Mouse (Mus musculus): ENCODE results near the gene 4921517D22Rik. TPM values are rescaled to one million over a fixed set of nuclear protein-coding genes. Genes with fewer than 3 reads are reported as not detected.

4921517D22Rik gene
- total and polyA plus RNA-seq, 3 experiments = 0.11 TPM; not detected in 2

DNA sequence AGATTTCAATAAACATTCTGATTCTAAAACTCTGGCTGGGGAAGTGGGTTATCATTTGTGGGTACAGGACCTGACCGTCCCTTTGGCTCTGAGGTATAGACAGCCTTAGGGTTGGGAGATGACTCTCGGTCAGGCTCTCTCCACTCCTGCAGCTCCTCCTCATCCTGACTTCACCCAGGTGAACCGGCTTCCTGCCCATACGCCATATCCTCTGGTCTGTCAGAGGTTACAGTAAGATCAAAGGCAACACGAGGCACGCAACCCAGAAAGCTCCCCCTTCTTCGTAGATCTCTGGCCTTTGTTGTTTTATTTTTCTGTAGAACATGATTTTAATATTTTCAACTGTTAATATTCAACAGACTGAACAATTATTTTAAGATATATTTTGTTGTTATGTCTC lies 1.9 kb upstream of the 4921517D22Rik start:
- no peak for TF ChIP-seq GATA2 (IDR thresholded peaks at IDR 0.05; ENCODE audit: borderline replicate concordance, low read depth, low read length)
- no peak for TF ChIP-seq TAL1 (conservative IDR thresholded peaks at IDR 0.05; ENCODE audit: low read depth, low read length)
- TF ChIP-seq POLR2AphosphoS5 (IDR thresholded peaks at IDR 0.05; ENCODE audit: insufficient replicate concordance, low read depth, low read length) = no peak
- TF ChIP-seq GATA1 (IDR thresholded peaks at IDR 0.05; ENCODE audit: borderline replicate concordance, low read length) = no peak
- no peak for TF ChIP-seq CTCF (IDR thresholded peaks at IDR 0.05; ENCODE audit: low read depth, low read length)
- Histone ChIP-seq H3K4me3 (ENCODE audit: low read depth, low read length) (no peak overlapping the region), H3K4me1 (ENCODE audit: insufficient read depth, low read depth, low read length) (peaks cover 7% of the 10 kb centered on the region; the same call in 1 of the 2 replicates), H3K9me3 (replicated peaks) (peaks cover 5% of the 10 kb centered on the region), H3K27me3 (ENCODE audit: insufficient read depth, low read length) (peaks cover 32% of the 10 kb centered on the region), H3K36me3 (replicated peaks) (no peaks in the 10 kb centered on the region)
- ATAC-seq (ENCODE audit: extremely low read depth, insufficient number of reproducible peaks, low FRiP score, poor library complexity, severe bottlenecking) (no peak), DNase-seq (ENCODE audit: low spot score) (no peak)

DNA sequence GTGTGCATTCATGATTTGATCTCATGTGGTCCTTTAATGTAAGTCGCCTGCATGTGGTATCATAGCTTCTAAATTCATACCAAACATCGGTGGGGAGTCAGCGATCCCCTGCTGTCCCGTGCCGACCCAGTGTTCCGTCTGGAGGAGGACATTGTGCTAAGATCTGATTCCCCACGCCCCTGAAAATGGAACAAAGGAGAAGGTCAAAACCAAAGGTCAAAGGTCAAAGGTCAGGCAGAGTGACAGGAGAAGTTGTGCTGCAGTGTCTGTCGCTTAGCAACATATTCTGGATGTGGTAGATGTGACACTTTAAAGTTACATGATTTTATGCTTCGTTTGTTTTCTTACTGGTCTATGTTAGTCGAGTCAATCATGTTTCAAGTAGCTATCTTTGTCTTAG lies 2.4 kb downstream of the 4921517D22Rik start:
- TF ChIP-seq TAL1 (conservative IDR thresholded peaks at IDR 0.05; ENCODE audit: low read depth, low read length) (no peak), GATA1 (IDR thresholded peaks at IDR 0.05; ENCODE audit: borderline replicate concordance, low read length) (no peak), POLR2AphosphoS5 (IDR thresholded peaks at IDR 0.05; ENCODE audit: insufficient replicate concordance, low read depth, low read length) (no peak), CTCF (IDR thresholded peaks at IDR 0.05; ENCODE audit: low read depth, low read length) (no peak), GATA2 (IDR thresholded peaks at IDR 0.05; ENCODE audit: borderline replicate concordance, low read depth, low read length) (no peak)
- ATAC-seq (ENCODE audit: extremely low read depth, insufficient number of reproducible peaks, low FRiP score, poor library complexity, severe bottlenecking) (no peak), DNase-seq (ENCODE audit: low spot score) (no peak)
- H3K4me1 ChIP-seq (ENCODE audit: insufficient read depth, low read depth, low read length) = 0 out of 2 replicates have a peak, but pooled peaks cover 7% of the 10 kb centered on the region
- H3K9me3 ChIP-seq (replicated peaks) = peaks cover 5% of the 10 kb centered on the region
- H3K4me3 ChIP-seq (ENCODE audit: low read depth, low read length) = no peak overlapping the region
- H3K36me3 ChIP-seq (replicated peaks) = no peaks in the 10 kb centered on the region
- H3K27me3 ChIP-seq (ENCODE audit: insufficient read depth, low read length) = peaks cover 16% of the 10 kb centered on the region

DNA sequence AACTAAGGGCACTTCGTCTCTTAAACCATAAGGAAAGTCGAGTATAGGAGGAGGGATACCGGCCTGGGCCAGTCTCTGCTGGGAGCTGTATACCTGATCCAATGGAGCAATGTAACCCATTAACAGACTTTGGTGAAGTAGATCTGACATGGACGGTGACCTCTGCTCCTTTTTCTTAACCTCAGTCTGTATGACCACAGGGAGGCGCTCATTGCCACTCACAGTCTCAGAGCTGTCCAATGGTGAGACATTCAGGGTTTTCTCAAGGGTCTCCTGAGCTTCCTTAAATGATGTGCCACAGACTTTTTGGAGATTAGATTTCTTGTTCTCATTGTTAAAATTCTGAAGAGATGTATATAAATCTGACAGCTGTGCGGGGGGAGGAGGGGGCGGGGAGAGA lies 3.3 kb downstream of the 4921517D22Rik start:
- DNase-seq (ENCODE audit: low spot score) (no peak), ATAC-seq (ENCODE audit: extremely low read depth, insufficient number of reproducible peaks, low FRiP score, poor library complexity, severe bottlenecking) (no peak)
- Histone ChIP-seq H3K36me3 (replicated peaks) (no peaks in the 10 kb centered on the region), H3K27me3 (ENCODE audit: insufficient read depth, low read length) (peaks cover 14% of the 10 kb centered on the region), H3K4me1 (ENCODE audit: insufficient read depth, low read depth, low read length) (peaks cover 7% of the 10 kb centered on the region; the same call in 1 of the 2 replicates), H3K4me3 (ENCODE audit: low read depth, low read length) (no peak overlapping the region), H3K9me3 (replicated peaks) (peaks cover 5% of the 10 kb centered on the region)
- TF ChIP-seq GATA2 (IDR thresholded peaks at IDR 0.05; ENCODE audit: borderline replicate concordance, low read depth, low read length) = no peak

DNA sequence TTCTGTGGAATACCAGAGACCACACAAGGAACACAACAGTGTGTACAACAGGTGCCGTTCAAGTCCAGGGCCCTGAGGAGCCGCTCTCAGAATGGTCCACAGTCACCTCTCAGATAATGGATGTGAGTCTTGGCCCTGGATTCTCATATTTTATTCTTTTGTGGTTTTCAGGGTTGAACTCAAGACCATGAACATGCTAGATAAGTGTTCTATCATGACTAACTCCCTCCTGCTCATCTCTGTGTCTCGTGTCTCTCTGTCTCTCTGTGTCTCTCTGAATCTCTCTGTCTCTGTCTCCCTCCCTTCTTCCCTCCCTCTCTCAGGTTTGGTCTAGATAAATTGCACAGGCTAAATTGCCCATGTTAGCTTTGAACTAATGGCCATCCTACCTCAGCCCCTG lies 4.1 kb downstream of the 4921517D22Rik start:
- Histone ChIP-seq H3K36me3 (replicated peaks) (no peaks in the 10 kb centered on the region), H3K4me3 (ENCODE audit: low read depth, low read length) (no peak overlapping the region), H3K9me3 (replicated peaks) (peaks cover 5% of the 10 kb centered on the region), H3K27me3 (ENCODE audit: insufficient read depth, low read length) (peaks cover 12% of the 10 kb centered on the region), H3K4me1 (ENCODE audit: insufficient read depth, low read depth, low read length) (peaks cover 13% of the 10 kb centered on the region)
- no peak for ATAC-seq (ENCODE audit: extremely low read depth, insufficient number of reproducible peaks, low FRiP score, poor library complexity, severe bottlenecking)
- no peak for DNase-seq (ENCODE audit: low spot score)
- TF ChIP-seq GATA1 (IDR thresholded peaks at IDR 0.05; ENCODE audit: borderline replicate concordance, low read length) (no peak), GATA2 (IDR thresholded peaks at IDR 0.05; ENCODE audit: borderline replicate concordance, low read depth, low read length) (no peak), CTCF (IDR thresholded peaks at IDR 0.05; ENCODE audit: low read depth, low read length) (no peak), POLR2AphosphoS5 (IDR thresholded peaks at IDR 0.05; ENCODE audit: insufficient replicate concordance, low read depth, low read length) (no peak), TAL1 (conservative IDR thresholded peaks at IDR 0.05; ENCODE audit: low read depth, low read length) (no peak)

DNA sequence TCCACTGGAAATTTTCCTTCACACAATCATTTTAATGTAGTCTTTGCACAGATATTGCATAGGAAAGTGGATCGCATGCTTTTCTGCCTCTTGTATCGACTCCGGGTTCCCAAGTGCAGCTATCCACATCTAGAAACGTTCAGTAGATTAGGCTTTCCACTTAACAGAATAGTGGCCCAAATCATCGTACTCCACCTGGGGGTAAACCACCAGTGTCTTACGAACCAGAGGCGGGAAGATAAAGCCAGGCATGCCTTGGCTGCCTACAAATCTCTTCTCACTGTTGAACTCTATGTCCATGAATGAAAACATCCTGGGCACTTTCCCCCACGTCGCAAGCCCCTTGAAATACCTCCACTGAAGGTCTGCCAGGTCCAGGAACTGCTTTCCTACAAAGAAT lies 4.6 kb downstream of the 4921517D22Rik start:
- no peak for ATAC-seq (ENCODE audit: extremely low read depth, insufficient number of reproducible peaks, low FRiP score, poor library complexity, severe bottlenecking)
- no peak for DNase-seq (ENCODE audit: low spot score)
- Histone ChIP-seq H3K27me3 (ENCODE audit: insufficient read depth, low read length) (peaks cover 12% of the 10 kb centered on the region), H3K4me1 (ENCODE audit: insufficient read depth, low read depth, low read length) (peaks cover 13% of the 10 kb centered on the region), H3K9me3 (replicated peaks) (peaks cover 5% of the 10 kb centered on the region), H3K4me3 (ENCODE audit: low read depth, low read length) (no peak overlapping the region), H3K36me3 (replicated peaks) (no peaks in the 10 kb centered on the region)
- no peak for TF ChIP-seq GATA1 (IDR thresholded peaks at IDR 0.05; ENCODE audit: borderline replicate concordance, low read length)
- TF ChIP-seq TAL1 (conservative IDR thresholded peaks at IDR 0.05; ENCODE audit: low read depth, low read length) = no peak
- TF ChIP-seq GATA2 (IDR thresholded peaks at IDR 0.05; ENCODE audit: borderline replicate concordance, low read depth, low read length) = no peak
- no peak for TF ChIP-seq POLR2AphosphoS5 (IDR thresholded peaks at IDR 0.05; ENCODE audit: insufficient replicate concordance, low read depth, low read length)
- TF ChIP-seq CTCF (IDR thresholded peaks at IDR 0.05; ENCODE audit: low read depth, low read length) = no peak

DNA sequence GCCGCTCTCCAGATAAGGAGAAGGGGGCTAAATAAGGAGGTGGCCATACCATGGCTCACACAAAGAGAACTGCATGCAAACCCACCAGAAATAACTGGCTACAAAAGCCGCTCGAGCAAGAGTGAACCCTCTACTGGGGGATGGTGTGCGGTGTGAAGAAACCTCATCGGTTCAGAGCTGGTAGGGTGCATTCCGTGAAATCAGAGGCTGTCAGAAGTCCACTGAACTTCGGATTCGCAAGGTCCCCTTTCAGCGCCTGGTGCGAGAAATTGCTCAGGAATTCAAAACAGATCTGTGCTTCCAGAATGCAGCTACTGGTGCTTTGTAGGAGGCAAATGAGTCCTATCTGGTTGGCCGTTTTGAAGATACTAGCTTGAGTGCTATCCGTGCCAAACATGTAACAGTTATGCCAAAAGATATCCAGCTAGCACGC lies 5.6 kb downstream of the 4921517D22Rik start:
- Histone ChIP-seq H3K4me1 (ENCODE audit: insufficient read depth, low read depth, low read length) (peaks cover 8% of the 10 kb centered on the region), H3K9me3 (replicated peaks) (peaks cover 5% of the 10 kb centered on the region), H3K27me3 (ENCODE audit: insufficient read depth, low read length) (peaks cover 5% of the 10 kb centered on the region), H3K4me3 (ENCODE audit: low read depth, low read length) (no peak overlapping the region), H3K36me3 (replicated peaks) (no peaks in the 10 kb centered on the region)
- ATAC-seq (ENCODE audit: extremely low read depth, insufficient number of reproducible peaks, low FRiP score, poor library complexity, severe bottlenecking) (no peak), DNase-seq (ENCODE audit: low spot score) (no peak)
- TF ChIP-seq POLR2AphosphoS5 (IDR thresholded peaks at IDR 0.05; ENCODE audit: insufficient replicate concordance, low read depth, low read length) (no peak), TAL1 (conservative IDR thresholded peaks at IDR 0.05; ENCODE audit: low read depth, low read length) (no peak)

DNA sequence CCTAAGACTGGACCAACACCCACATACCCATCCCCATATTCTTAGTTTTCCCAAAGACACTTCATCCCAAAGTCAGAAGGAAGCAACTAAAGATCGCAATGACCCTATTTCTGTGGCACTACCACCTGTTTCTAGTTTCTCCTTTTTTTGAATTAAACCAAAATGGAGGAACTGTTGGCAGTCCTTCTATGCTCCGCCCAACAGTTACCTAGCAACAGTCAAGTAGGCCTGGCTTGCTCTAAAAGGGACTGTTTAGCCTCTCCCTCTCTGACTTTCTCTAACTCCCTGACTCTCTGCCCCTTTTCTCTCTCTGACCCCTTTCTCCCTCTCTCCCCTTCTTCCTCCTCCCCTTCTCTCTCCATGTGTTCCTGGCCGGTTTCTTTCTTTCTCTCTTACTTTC lies 8.7 kb downstream of the 4921517D22Rik start:
- TF ChIP-seq CTCF (IDR thresholded peaks at IDR 0.05; ENCODE audit: low read depth, low read length) = no peak
- TF ChIP-seq GATA1 (IDR thresholded peaks at IDR 0.05; ENCODE audit: borderline replicate concordance, low read length) = no peak
- no peak for TF ChIP-seq GATA2 (IDR thresholded peaks at IDR 0.05; ENCODE audit: borderline replicate concordance, low read depth, low read length)
- no peak for TF ChIP-seq TAL1 (conservative IDR thresholded peaks at IDR 0.05; ENCODE audit: low read depth, low read length)
- no peak for TF ChIP-seq POLR2AphosphoS5 (IDR thresholded peaks at IDR 0.05; ENCODE audit: insufficient replicate concordance, low read depth, low read length)
- DNase-seq (ENCODE audit: low spot score) = no peak
- Histone ChIP-seq H3K27me3 (ENCODE audit: insufficient read depth, low read length) (no peaks in the 10 kb centered on the region; the same call in 1 of the 2 replicates), H3K9me3 (replicated peaks) (no peaks in the 10 kb centered on the region), H3K4me3 (ENCODE audit: low read depth, low read length) (no peak overlapping the region), H3K36me3 (replicated peaks) (no peaks in the 10 kb centered on the region), H3K4me1 (ENCODE audit: insufficient read depth, low read depth, low read length) (peaks cover 31% of the 10 kb centered on the region)
- no peak for ATAC-seq (ENCODE audit: extremely low read depth, insufficient number of reproducible peaks, low FRiP score, poor library complexity, severe bottlenecking)

All from G1E (cell line).